Mouse (Mus musculus) brown adipose tissue, adult 24 weeks (tissue): ENCODE measurements around the gene Hoxc12. TPM values are rescaled to one million over a fixed set of nuclear protein-coding genes. Genes with fewer than 3 reads are reported as not detected.

Source experiments
- H3K27ac ChIP-seq: fragments of 200-500 bp; replicated peaks from 2 replicates; pipeline ENCODE4 v1.5.1; 2012; ENCODE audit warnings: low read depth, mild to moderate bottlenecking, low read length
- H3K4me1 ChIP-seq: fragments of 200-500 bp; 2 replicates; pipeline ENCODE4 v1.6.1; 2012; ENCODE audit warnings: low read length, mixed read lengths; ENCODE audit not compliant: control insufficient read depth, insufficient read depth, insufficient read length
- H3K4me3 ChIP-seq: fragments of 200-500 bp; 2 replicates; pipeline ENCODE4 v1.5.1; 2012; ENCODE audit warnings: low read depth, mild to moderate bottlenecking, low read length, moderate library complexity; ENCODE audit not compliant: insufficient read depth
- polyA plus RNA-seq: library from polyadenylated mRNA; stranded (reverse); fragments of >200 nt; gene quantifications from 2 replicates; pipeline ENCODE4 v1.2.4, GENCODE M21; 2012; ENCODE audit not compliant: missing spikeins, insufficient read depth, insufficient read length

The Hoxc12 gene
- polyA plus RNA-seq, 1 experiment = not detected

DNA sequence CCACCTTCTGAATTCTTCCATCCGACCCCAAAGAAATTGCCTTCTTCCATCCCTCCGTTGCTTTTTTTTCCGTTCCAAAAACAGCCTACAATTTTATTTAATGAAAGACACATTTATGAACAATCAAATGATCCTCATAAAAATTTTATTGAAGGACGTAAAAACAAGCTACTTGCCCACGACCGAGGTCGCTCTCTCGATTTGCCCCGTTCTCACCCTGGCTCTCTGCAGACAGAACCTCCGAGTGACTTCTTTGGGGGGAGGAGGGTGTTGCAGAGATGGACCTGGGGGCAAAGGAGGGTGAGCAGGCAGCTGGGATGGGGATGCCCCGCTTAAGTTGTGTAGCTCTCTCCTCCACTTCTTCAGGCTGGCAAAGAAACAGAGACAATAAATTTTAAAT, 43.8 kb downstream of the Hoxc12 start:
- Histone ChIP-seq H3K4me1 (no peaks in the 10 kb centered on the region; the same call in 1 of the 2 replicates), H3K27ac (no peak overlapping the region), H3K4me3 (no peak overlapping the region)

- no peak overlapping the region for H3K4me3 ChIP-seq
- H3K27ac ChIP-seq = no peak overlapping the region
- no peaks in the 10 kb centered on the region; the same call in 1 of the 2 replicates for H3K4me1 ChIP-seq
These were observed 44.4 kb downstream of the Hoxc12 start for GRCm38 (mm10) chr15:102980912-102981311.

DNA sequence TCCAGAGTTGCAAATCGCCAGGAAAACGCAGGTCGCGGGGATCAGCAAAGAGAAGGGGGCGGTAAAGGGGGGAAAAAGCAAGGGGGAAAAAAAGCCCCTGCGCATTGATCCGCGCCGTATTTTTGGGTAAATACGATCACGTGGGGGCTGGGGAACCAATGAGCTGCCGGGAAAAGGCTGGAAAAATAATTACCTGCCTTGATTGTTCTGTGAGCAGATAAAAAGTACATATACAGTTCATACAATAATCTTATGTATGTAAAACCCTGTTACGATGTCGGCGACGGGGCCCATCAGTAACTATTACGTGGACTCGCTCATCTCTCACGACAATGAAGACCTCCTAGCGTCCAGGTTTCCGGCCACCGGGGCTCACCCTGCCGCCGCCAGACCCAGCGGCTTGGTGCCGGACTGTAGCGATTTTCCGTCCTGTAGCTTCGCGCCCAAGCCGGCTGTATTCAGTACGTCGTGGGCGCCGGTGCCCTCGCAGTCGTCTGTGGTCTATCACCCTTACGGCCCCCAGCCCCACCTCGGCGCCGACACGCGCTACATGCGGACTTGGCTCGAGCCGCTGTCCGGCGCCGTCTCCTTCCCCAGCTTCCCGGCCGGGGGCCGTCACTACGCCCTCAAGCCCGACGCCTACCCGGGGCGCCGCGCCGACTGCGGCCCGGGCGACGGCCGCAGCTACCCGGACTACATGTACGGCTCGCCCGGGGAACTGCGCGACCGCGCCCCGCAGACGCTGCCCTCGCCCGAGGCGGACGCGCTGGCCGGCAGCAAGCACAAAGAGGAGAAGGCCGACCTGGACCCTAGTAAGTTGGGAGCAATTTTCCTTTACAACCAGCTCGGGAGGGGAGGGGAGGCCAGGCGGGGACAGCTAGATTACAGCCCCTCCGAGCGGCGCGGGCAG, 45.1 kb downstream of the Hoxc12 start:
- H3K27ac ChIP-seq = no peak overlapping the region
- H3K4me3 ChIP-seq = peak overlapping the region; percentile 46
- no peaks in the 10 kb centered on the region; the same call in 1 of the 2 replicates for H3K4me1 ChIP-seq

GRCm38 (mm10) chr15:102983716-102984115, 47.2 kb downstream of the Hoxc12 start:
- Histone ChIP-seq H3K27ac (no peak overlapping the region), H3K4me1 (no peaks in the 10 kb centered on the region; the same call in 1 of the 2 replicates), H3K4me3 (no peak overlapping the region)

DNA sequence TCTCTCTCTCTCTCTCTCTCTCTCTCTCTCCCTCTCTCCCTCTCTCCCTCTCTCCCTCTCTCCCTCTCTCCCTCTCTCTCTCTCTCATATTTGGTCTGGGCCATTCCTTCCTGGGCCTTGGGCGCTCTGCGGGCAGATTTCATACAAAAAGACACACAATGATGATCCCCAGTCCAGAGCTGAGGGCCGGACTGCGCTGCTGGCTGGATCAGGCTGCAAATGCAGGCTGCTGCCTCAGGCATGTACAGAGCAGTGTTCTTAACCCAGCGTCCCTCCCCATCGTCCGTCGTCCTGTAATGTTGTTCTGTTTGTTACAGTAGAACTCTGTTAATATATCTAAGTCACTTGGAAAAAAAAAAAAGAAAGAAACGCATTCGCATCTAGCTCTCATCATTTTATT, 48.0 kb downstream of the Hoxc12 start:
- H3K4me1 ChIP-seq = no peaks in the 10 kb centered on the region; the same call in 1 of the 2 replicates
- no peak overlapping the region for H3K4me3 ChIP-seq
- H3K27ac ChIP-seq = no peak overlapping the region

GRCm38 (mm10) chr15:102984925-102985324, 48.4 kb downstream of the Hoxc12 start:
- H3K4me1 ChIP-seq = no peaks in the 10 kb centered on the region; the same call in 1 of the 2 replicates
- H3K27ac ChIP-seq = no peak overlapping the region
- H3K4me3 ChIP-seq = no peak overlapping the region

- Histone ChIP-seq H3K27ac (no peak overlapping the region), H3K4me1 (no peaks in the 10 kb centered on the region), H3K4me3 (no peak overlapping the region)
These were observed 50.7 kb downstream of the Hoxc12 start for GRCm38 (mm10) chr15:102987124-102987833.

DNA sequence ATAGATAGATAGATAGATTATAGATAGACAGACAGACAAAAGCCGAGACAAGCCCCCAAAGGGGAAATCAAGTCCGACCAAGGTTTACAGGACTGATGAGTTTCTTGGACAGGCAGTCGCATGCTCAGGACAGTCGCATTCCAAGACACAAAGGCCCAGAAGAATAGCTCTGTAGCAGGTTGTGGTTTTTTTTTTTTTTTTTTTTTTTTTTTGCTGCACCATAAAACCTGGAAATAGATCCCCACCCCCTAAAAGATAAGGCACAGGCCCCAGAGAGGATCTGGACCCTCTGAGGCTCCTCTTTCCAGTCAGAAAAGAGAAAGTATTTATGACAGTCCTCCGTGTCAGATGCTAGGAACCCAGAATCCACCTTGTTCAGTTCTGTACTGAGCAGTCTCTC, 51.5 kb downstream of the Hoxc12 start:
- Histone ChIP-seq H3K4me3 (no peak overlapping the region), H3K4me1 (no peaks in the 10 kb centered on the region), H3K27ac (no peak overlapping the region)

Other genes starting within 250 kb of the Hoxc12 start
- 43.5 and 58.5 TPM in 2 replicates for gene Calcoco1, start 214.6 kb upstream of the Hoxc12 start, polyA plus RNA-seq
- not detected in 2 replicates for gene Hoxc13, start 15.7 kb upstream of the Hoxc12 start, polyA plus RNA-seq
- not detected in 2 replicates for gene Hoxc11, start 17.7 kb downstream of the Hoxc12 start, polyA plus RNA-seq
- not detected in 2 replicates for gene Hoxc10, start 30.0 kb downstream of the Hoxc12 start, polyA plus RNA-seq
- gene Hoxc5, start 30.7 kb downstream of the Hoxc12 start, polyA plus RNA-seq = 14.1 and 15.1 TPM in 2 replicates
- gene Hoxc9, start 39.7 kb downstream of the Hoxc12 start, polyA plus RNA-seq = not detected in 2 replicates
- 8.9 and 9.8 TPM in 2 replicates for gene Hoxc8, start 53.9 kb downstream of the Hoxc12 start, polyA plus RNA-seq
- gene Hoxc6, start 61.5 kb downstream of the Hoxc12 start, polyA plus RNA-seq = 17.1 and 21.7 TPM in 2 replicates
- 9.4 and 13.7 TPM in 2 replicates for gene Hoxc4, start 82.2 kb downstream of the Hoxc12 start, polyA plus RNA-seq
- 6.3 and 10.1 TPM in 2 replicates for gene Smug1, start 230.3 kb downstream of the Hoxc12 start, polyA plus RNA-seq